Mouse (Mus musculus): ENCODE measurements around the gene Cd72. TPM values are rescaled to one million over a fixed set of nuclear protein-coding genes. Genes with fewer than 3 reads are reported as not detected.

The Cd72 gene
- polyA plus RNA-seq (2012; rRNA removed): 3.9 and 6.4 TPM in 2 replicates

GRCm38 (mm10) chr4:43454041-43454836 is at the start of gene Cd72:
Gene Cd72 (minus strand): TSS chr4:43454628.

GRCm38 (mm10) chr4:43499407-43500333 is 45.2 kb upstream of the Cd72 start, which contains the start of gene Arhgef39:
Gene Arhgef39 (minus strand): TSS chr4:43499695.

GRCm38 (mm10) chr4:43492821-43493185 is 38.4 kb upstream of the Cd72 start, which contains the start of gene Ccdc107:
Gene Ccdc107 (plus strand): TSS chr4:43492900.

GRCm38 (mm10) chr4:43483535-43484091 is 29.2 kb upstream of the Cd72 start, which contains the start of gene Sit1:
Gene Sit1 (minus strand): TSS chr4:43483734.

GRCm38 (mm10) chr4:43441639-43442038 is 12.8 kb downstream of the Cd72 start, which contains the start of gene Tesk1:
Gene Tesk1 (plus strand): TSS chr4:43441939.

GRCm38 (mm10) chr4:43428946-43429345 is 25.5 kb downstream of the Cd72 start, which contains the start of gene Fam166b:
Gene Fam166b (minus strand): TSS chr4:43429134.

Other genes starting within 250 kb of the Cd72 start
- gene Atp8b5, start 187.5 kb downstream of the Cd72 start, polyA plus RNA-seq (2012; rRNA removed): 0.34 and 0.39 TPM in 2 replicates
- gene Rusc2, start 72.6 kb downstream of the Cd72 start, polyA plus RNA-seq (2012; rRNA removed): 22.6 and 22.9 TPM in 2 replicates
- 17.4 and 21.9 TPM in 2 replicates for gene Fam166b, start 25.5 kb downstream of the Cd72 start, polyA plus RNA-seq (2012; rRNA removed)
- gene Tesk1, start 12.7 kb downstream of the Cd72 start, polyA plus RNA-seq (2012; rRNA removed): 102 and 112 TPM in 2 replicates
- not detected in 2 replicates for gene Sit1, start 29.1 kb upstream of the Cd72 start, polyA plus RNA-seq (2012; rRNA removed)
- 256 and 473 TPM in 2 replicates for gene Ccdc107, start 38.3 kb upstream of the Cd72 start, polyA plus RNA-seq (2012; rRNA removed)
- gene Arhgef39, start 45.1 kb upstream of the Cd72 start, polyA plus RNA-seq (2012; rRNA removed): 31.5 and 48.4 TPM in 2 replicates
- 6.6 and 7.2 TPM in 2 replicates for gene Car9, start 52.3 kb upstream of the Cd72 start, polyA plus RNA-seq (2012; rRNA removed)
- gene Tpm2, start 69.1 kb upstream of the Cd72 start, polyA plus RNA-seq (2012; rRNA removed): 105 and 120 TPM in 2 replicates
- 125 and 150 TPM in 2 replicates for gene Creb3, start 107.7 kb upstream of the Cd72 start, polyA plus RNA-seq (2012; rRNA removed)
- 193 and 213 TPM in 2 replicates for gene Tln1, start 108.1 kb upstream of the Cd72 start, polyA plus RNA-seq (2012; rRNA removed)
- 70.8 and 74.5 TPM in 2 replicates for gene Rgp1, start 124.1 kb upstream of the Cd72 start, polyA plus RNA-seq (2012; rRNA removed)
- gene Gba2, start 124.2 kb upstream of the Cd72 start, polyA plus RNA-seq (2012; rRNA removed): 26.8 and 33.6 TPM in 2 replicates
- 0.63 and 1.5 TPM in 2 replicates for gene Msmp, start 129.9 kb upstream of the Cd72 start, polyA plus RNA-seq (2012; rRNA removed)
- 113 and 117 TPM in 2 replicates for gene Npr2, start 177.3 kb upstream of the Cd72 start, polyA plus RNA-seq (2012; rRNA removed)
- gene Spag8, start 199.0 kb upstream of the Cd72 start, polyA plus RNA-seq (2012; rRNA removed): 20.8 and 24.0 TPM in 2 replicates
- gene Hint2, start 201.8 kb upstream of the Cd72 start, polyA plus RNA-seq (2012; rRNA removed): 65.2 and 84.4 TPM in 2 replicates
- gene Tmem8b, start 214.3 kb upstream of the Cd72 start, polyA plus RNA-seq (2012; rRNA removed): 24.0 and 31.0 TPM in 2 replicates
- 0.05 TPM in 1 of 2 replicates, not detected in the other for gene Fam221b, start 214.5 kb upstream of the Cd72 start, polyA plus RNA-seq (2012; rRNA removed)
- not detected in 2 replicates for gene Olfr70, start 246.2 kb upstream of the Cd72 start, polyA plus RNA-seq (2012; rRNA removed)